Mouse (Mus musculus): ENCODE data around the gene Sertad4.

- TF ChIP-seq CTCF (IDR thresholded peaks at IDR 0.05 in 2 of 3, conservative IDR thresholded peaks at IDR 0.05 in 1 of 3; ENCODE audit: control insufficient read depth in 1 of 3, insufficient read depth in 1 of 3, low read depth in 2 of 3, low read length in 3 of 3, poor library complexity in 1 of 3, severe bottlenecking in 1 of 3): no peak
- TF ChIP-seq POLR2A (IDR thresholded peaks at IDR 0.05; ENCODE audit: control insufficient read depth in 1 of 2, insufficient read depth in 1 of 2, low read depth in 1 of 2, low read length in 2 of 2, poor library complexity in 1 of 2): no peak
- TF ChIP-seq ELF1 (IDR thresholded peaks at IDR 0.05; ENCODE audit: low read depth, low read length): no peak
- no peak for TF ChIP-seq POLR2AphosphoS5 (IDR thresholded peaks at IDR 0.05; ENCODE audit: borderline replicate concordance, low read depth, low read length)
- no peak for TF ChIP-seq MAX (IDR thresholded peaks at IDR 0.05; ENCODE audit: low read length)
- no peak for TF ChIP-seq GATA1 (IDR thresholded peaks at IDR 0.05; ENCODE audit: low read depth, low read length)
- no peak for TF ChIP-seq CHD1 (IDR thresholded peaks at IDR 0.05; ENCODE audit: low read depth, low read length)
- no peak for TF ChIP-seq EP300 (IDR thresholded peaks at IDR 0.05; ENCODE audit: low read depth in 1 of 2, low read length in 2 of 2)
- TF ChIP-seq MAZ (IDR thresholded peaks at IDR 0.05; ENCODE audit: low read depth, low read length): no peak
- TF ChIP-seq SMC3 (IDR thresholded peaks at IDR 0.05; ENCODE audit: low read depth, low read length): no peak
- no peak for TF ChIP-seq USF1 (IDR thresholded peaks at IDR 0.05; ENCODE audit: low read depth, low read length)
- no peak for TF ChIP-seq TCF12 (IDR thresholded peaks at IDR 0.05; ENCODE audit: low read depth, low read length)
- no peak for TF ChIP-seq USF2 (IDR thresholded peaks at IDR 0.05; ENCODE audit: borderline replicate concordance in 1 of 2, insufficient read depth in 1 of 2, low read depth in 1 of 2, low read length in 2 of 2)
Measured at GRCm38 (mm10) chr1:192855474-192856230, at the start of gene Sertad4.
